Mouse (Mus musculus) right cerebral cortex, adult 2 months (tissue): ENCODE data around the gene Pde4d.

Experiments used
- DNase-seq, 2 experiments: peaks; one replicate each; pipeline ENCODE4 v3.0.0; 2021 to 2022; ENCODE audit warnings: low spot score in 2 of 2

Gene Pde4d

DNA sequence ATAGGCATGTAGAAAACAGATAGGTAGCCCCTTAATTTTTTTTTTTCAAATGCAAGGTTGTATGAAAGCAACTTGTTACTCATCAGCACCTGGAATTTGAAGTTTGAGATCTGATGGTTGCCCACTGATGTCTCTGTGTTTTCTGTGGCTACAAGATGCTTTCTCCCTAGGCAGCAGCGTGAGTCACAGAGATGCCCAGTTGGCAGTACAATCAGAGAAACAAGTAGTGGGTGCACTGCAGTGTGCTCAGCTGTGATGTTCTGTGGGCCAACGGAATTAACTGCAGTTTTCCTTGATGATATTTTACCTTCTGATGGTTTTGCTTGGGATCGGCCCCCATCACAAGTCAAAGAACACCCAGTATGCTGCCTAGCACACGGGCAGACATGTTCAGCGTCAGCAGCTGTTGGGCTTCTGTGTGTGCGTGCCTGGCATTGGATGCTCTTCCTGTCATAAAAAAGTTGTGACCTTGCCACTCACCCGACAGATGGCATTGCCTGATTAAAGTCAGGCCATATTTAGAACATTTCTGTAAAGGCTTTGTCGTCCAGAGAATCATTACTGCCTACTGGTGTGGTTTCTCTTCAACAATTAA lies 939.0 kb downstream of the Pde4d start:
- DNase-seq = peak; percentile 26 to 33

DNA sequence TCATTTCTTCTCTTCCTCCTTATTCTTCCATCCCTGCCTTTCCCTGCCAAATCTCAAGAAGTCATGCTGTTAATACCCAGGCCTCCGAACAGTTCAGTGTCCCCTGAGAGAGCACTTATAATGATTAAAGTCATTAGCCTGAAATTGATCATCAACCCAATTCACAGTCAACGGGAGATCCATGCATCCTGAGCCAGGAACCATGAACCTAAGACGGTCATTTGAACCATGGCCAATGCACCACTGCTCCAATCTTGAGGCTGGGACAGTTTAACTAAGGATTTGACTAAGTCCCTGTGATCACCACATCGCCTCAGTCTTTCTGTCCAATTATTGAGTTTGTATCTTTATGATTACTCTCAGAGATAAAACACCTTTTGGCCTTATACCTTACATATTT lies 952.6 kb downstream of the Pde4d start:
- DNase-seq = no peak

DNA sequence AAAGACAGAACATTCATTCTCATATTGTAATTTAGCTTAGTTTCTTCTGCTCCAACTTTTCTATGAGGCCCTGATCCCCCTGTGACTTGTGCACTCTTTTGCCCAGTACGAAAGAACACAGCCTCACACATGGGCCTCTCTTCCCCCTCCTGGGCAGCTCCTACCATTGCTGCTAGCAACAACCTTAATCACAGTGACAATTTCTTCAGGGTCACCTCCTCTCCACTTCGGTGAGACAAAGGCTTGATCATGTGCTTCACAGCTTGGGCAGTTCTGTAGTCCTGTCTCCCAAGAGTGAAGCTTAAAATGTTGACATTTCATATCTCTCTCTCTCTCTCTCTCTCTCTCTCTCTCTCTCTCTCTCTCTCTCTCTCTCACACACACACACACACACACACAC lies 953.2 kb downstream of the Pde4d start:
- no peak for DNase-seq

DNA sequence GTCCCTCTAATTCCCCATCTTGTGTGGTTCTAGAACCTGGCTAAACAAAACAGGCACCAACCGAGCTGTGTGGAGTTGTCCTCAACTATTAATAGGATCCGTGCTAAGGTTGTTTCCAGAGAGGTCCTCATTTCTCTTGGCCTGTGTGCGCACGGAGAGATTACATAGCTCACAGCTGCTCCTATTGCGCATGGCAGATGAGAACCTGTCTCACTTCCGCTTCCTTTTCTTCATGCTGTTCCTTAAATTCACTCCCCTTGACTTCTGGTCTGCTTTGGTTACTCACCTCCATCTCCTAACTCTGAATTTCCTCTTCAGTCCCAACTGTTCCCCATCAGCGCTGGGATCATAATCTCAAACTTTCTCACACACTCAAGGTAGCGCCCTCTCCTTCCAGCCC lies 956.6 kb downstream of the Pde4d start:
- DNase-seq = no peak

DNA sequence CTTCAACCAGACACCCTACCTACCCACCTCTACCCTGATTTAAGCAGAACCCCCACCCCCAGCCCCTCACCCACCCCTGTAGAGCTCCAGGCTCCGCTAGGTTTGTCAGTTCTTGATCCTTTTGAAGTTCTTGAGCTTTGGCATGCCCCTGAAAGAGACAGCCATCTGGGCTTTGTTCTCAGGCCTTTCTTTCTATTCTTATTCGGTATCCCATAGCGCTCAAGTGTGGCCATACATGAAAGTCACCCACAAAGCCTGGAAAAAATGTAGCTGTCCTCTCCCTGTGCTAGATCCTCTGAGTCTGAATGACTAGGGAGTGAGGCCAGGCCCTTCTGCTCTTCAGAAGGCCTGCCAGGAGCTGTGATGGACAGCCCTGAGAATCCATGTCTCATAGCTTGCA lies 957.6 kb downstream of the Pde4d start:
- DNase-seq = no peak

DNA sequence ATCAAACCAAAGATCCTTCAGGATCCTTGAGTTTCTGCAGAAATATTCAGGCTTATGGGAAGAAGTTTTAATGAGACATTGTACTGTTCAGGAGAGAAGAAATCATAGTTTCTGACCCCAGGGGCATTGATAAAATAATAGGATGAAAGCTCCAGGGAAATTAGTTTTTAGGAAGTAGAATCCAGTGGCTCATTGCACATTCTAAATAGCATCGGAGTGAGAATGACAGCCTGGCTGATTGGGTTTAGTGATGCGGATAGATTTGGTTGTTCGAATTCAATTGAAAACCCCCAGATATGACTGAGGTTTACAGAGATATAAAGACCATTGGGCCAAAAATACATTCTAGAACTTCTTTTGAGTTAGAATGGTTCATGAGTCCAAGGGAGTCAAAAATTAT lies 970.7 kb downstream of the Pde4d start:
- no peak for DNase-seq

DNA sequence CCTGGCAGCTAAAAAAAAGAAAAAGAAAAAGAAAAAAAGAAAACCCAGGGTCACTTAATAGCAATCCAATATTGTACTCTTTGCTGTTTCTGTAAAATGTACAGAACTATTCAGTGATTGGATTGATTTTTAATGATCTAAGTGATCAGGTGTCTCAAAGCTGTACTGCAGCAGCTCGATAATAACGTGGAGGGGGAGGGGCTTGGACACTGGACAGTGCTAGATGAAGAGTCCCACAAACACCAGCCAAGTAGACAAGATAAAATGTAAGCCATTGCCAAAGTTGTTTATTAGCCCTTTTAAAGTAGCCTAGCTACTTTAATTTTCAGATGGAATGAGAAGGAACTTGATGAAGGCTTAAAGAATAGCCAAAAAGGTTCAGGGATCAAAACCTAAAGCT lies 975.2 kb downstream of the Pde4d start:
- no peak for DNase-seq

DNA sequence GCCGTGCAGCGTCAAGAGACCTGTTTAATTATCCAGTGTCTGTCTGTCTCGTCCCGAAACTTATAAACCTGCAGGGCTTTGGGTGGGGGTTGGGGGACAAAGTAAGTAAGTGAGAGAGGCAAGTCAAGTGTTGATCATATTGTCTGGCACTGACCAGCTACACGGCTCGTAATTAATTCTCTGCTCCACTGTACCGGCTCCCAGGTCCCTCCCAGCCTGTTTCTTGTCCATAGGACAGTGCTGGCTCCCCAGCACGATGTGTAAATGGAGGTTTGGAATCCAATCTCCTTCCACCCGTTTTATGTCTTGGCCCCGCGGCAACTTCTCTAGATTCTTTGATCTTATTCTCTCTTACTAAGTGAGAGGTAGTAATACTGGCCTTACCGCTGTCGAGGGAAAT lies 975.8 kb downstream of the Pde4d start:
- no peak for DNase-seq

DNA sequence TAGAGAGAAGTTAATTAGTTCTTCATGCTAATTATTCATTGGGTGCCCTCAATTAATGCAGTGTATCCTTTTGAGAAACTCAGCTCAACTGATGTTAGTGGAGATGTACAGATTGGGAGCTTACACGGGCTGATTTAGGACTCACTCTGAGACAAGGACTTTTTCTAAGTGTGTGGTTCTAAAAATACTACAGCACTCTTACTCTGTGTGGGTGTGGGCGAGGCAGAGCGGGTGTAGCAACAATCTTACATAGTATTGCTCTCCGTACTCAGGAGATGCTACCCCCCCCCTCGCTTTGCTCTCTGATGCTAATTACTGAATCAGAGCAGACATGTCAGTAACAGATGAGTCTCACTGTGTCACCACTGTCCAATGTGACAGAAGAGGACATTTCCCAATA lies 976.3 kb downstream of the Pde4d start:
- DNase-seq = peak in 1 of 2 experiments; percentile 26

DNA sequence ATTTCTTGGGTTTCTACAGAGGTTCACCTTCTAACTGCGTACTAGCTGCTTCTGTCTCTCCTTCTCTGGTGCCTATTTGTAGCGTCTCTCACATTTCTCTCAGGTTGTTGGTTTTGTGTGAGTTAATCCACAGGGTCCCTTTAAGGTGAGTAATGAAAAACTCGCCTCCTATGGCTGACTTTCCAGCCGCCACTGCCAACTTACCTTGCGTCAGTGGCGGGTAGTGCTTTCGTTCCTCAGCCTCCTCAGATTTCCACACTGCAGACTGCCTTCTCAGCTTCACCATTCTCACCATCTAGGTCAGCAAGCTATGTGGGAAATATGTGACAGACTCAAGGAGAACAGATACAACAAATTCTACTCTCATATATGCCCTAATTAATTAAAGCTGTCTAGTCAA lies 977.8 kb downstream of the Pde4d start:
- DNase-seq = no peak

DNA sequence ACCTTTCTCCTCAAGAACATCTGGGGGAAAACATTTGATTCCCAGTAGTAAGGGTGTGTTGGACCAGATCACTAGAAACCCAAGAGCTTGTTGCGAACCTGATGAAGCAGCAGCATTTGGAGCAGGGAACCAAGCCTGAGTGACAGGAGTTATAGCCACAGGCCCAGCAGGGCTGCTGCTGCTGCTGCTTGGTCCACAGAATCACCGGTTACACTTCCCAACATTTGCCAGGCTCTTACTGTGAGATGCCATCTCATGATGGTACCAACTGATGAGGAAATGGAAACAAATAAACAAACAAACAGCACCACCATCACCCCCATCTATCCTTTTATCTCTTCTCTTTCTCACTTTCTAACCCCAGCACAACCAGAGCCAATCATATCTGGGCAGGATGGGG lies 979.8 kb downstream of the Pde4d start:
- no peak for DNase-seq

DNA sequence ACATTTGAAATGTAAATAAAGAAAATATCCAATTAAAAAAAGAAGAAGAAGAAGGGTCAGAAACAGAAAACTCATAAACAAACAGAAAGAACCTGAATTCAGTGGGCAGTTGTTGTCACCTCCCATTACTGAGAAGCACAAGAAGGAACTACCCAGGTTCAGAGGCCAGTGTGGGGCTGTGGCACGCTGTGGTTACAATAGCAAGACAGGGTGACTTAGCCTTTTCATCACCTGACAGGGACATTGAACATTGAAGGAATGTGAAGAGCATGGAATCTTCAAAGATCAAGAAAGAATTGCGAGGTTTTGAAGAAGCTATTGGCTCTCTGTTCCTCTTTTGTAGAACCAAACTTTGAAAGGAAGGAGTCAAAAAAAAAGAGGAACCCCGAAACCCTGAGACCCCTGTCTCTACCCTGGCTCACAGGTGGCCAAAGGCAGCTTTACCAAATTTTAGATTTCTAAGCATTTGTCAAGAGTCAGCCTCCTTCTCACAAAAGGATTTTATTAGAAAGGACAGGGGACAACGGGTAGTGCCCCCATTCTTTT lies 987.6 kb downstream of the Pde4d start:
- DNase-seq = no peak

DNA sequence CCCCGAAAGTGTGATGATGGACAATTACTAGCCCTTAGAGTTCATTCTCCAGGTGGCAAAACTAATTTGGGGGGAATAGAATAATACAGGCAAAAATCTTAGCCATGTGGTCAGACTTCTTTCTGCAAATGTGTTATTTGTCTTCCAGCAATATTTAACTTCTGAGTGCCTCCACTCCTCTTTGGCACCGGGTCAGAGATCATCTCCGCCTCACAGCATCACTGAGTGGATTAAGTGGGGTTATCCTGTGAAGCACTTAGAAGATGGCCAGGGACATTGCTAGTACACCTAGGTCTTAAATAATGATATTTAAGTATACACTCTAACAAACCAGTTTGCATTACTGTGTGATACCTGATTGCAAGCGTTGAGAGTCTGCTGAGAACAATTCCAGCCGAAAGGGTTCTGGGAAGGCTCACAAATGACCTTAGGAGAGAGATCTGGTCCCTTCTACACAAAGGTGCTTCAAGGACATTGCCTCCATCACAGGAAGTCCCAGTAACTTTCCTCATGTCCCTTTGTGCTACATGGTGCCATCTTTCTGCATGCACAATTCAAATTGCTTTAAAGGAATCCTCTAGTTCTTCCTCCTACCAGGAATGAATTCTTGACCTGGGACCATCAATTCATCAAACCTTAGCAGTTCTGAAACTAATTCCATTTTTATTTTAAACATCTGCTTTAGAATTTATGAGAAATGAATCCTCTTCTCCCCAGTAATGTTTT lies 989.9 kb downstream of the Pde4d start:
- no peak for DNase-seq

DNA sequence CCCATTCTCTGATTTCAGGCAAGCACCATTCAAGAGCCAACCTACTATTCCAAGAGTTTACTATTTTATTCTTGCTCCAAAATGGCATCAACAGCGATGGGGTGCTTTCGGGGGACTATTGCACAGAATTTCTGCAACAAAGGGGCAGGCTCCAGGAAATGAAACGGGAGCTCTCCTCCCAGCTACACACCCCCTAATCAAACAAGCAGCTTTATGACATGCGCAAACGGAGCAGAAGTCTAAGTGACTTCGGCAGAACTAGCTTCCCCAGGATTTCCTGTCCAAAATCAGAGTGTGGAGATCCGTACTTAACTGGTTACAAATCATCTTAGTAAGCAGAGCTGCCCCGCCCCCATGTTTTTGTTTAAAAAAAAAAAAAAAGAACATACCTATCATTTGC lies 990.6 kb downstream of the Pde4d start:
- peak; percentile 52 to 66 for DNase-seq

DNA sequence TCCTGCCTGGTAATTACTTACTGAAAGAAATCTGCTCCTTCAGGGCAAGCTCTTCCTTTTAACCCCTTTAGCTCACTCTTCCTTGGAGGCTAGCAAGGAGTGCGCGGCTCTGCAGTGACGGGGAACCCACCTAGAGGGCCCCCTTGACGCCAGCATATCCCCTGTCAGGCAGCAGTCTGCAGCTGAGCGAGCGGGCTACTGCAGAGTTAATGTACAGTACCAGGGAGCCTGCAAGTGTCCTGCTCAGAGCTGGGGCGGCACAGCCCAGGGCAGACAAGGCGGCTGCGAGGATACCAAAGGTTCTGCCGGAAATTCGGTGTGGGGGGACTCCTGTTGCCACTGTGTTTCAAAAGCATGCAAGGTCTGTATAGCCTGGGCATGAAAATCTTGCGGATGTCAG lies 991.1 kb downstream of the Pde4d start:
- peak; percentile 78 to 85 for DNase-seq

DNA sequence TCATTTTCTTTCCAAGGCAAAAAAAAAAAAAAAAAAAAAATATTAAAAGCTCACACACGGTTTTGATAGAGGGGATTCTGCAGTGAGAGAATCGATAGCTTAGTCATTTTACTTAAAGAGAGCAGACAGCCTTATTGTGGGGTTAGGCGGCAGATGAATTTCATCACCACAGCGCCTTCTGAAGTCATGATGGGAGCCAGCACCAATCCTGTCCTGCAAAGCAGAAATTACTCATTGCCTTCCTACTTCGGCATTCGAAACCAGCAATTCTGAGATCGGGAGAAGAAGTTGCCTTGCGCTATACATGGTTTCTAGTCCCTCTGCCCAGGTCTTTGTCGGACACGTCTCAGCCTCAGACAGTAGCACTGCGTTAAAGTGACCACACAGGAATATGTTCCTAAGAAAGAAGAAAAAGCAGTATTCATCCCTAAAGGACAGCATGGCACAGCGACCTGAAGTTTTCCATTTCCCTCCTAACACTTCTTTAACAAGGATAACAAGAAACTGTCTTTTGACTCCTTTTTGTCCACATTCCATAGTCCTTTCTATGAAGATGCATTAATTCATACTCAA lies 991.7 kb downstream of the Pde4d start:
- peak; percentile 48 to 58 for DNase-seq

DNA sequence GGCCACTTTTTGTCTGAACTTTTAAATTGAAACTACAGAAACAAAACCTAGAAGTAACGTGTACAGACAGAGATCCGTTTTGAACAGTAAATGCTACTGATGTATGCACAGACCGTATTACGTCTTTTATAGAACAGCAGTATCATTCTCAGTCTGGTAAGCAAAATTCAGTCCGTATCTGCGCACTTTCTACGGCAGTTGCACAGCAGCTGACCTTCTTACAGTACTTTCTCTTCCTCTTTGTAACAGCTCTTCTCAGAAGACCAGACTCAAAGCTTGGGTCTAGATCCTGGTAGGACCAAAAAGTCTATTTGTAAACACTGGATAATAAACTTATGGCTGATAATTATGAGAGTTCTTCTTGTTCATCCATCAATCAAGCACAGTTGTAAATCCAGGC lies 996.4 kb downstream of the Pde4d start:
- no peak for DNase-seq

DNA sequence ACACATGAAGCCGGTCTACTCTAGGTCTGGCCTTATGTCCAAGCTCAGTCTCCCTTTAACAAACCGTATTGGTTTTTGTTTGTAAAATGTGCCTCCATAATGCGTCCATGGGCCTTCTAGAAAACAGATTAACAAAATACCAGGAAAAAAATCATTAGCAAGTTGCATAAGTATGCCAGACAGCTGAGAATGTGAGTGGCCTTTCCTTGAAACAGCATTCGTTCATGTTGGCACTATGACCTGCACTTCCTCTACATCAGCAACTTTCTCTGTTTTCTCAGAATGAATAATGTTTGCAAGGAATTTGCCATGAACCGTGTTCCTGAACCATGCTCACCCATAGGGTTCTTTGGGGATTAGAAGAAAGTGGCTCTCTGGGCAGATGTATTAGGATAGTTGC lies 998.4 kb downstream of the Pde4d start:
- no peak for DNase-seq

DNA sequence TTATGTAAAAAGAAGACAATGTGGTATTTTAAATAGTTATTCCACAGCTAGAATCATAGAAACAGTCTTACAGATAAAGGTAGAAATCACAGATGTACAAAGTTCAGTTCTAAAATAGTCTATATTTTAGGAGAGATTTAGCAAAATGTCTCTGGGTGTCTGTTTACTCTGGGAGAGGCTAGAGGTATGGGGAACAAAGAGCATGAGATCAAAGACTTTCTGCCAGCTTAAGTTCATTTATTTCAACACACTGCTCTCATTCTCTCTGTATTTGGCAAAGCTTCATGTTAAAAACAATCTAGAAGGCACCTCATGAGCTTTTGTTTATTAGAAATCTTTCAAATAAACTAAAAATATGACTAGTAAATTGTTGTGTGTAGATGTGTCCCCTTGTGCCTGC lies 1024.6 kb downstream of the Pde4d start:
- no peak for DNase-seq

DNA sequence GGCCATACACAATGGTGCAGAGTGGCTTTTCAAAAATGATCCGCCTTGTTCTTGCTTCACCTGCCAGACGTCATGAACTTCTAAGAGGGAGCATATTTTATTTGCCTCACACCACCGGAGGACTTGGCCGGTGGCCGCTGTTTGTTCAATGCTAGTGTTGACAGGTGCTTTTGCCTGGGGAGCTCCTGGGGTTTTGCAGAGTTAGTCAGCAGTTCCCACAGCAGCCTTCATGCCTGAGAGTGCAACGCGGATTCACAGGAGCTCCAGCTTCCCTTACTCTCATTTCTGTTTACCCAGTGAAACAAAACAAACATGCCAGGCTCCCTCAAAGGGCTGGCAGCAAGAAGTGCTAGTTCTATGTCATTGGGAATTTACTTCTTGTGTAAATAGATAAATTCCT lies 1031.7 kb downstream of the Pde4d start:
- no peak for DNase-seq

DNA sequence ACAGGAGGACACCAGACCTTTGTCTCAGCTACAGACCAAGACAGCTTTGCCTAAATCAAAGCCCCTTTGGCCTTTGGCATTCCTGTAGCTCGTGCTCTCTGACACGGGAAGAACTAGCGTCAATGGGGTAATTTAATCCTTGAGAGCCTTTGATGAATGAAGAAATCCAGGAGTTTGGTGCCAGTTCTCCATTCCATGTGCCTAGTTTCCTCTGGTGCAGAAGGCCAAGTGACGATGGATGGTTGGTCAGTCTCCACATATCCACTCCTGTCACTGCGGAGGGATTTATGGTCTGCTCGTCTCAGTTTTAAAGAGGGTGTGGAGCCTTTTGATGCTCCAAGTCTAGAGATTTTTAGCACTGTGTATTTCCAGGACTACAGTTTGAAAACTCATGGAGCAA lies 1036.4 kb downstream of the Pde4d start:
- no peak for DNase-seq

DNA sequence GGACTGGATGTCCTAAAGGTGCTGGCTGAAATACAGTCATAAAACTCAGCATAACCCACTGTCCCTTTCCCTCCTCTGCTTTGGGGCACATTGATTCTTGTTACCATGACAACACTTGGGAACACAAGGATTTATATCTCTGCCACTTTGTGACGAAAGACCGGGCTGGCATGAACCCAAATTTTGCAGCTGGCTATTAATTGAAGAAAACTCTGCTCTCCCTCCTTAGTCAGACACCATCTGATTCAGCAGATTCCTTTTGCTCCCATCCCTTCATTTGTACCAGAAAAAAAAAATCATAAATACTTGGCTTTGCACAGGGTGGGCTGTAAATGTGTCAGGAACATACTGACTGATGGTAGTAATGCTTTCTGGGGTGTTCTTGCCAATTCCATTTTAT lies 1037.6 kb downstream of the Pde4d start:
- DNase-seq = peak; percentile 33 to 38

DNA sequence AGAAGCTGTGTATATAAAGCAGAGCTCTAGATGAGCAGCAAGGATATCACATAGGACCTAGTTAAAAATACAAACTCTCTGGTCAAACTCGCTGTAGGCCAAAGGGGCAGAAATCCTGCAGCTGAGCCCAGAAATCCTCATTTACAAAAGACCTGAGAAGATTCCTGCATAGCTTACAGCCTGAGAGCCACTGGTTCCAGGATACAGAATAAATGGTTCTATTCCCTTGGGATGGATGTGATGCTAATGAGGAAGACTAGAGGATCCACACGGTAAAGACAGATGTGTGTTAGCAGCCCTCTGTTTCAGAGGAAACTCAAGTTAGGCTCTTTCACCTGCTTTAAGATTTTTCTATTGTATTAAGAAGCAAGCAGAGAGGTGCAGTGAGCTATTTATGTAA lies 1041.1 kb downstream of the Pde4d start:
- no peak for DNase-seq
